Mouse (Mus musculus): ENCODE data around the gene Pdzd8.

Gene Pdzd8

DNA sequence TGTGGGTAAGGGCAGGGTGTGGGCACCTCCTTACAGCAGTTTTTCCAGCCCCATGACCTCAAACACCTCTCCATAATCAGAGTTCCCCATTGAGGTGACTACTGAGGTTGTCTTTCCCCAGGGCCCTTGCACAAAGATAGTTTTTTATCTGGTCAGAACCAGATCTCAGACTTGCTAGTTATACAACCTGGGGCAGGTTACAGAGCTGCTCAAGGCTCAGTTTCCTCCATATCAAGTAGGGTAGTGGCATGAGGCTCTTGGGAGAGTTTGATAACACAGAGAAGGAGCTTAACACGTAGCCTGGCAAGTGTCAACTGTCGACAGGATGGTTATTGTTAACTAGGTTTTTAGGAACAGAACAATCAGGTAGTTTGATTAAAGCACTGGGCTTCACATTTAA lies 9.3 kb upstream of the Pdzd8 start:
- DNase-seq (ENCODE audit: low spot score): no peak

DNA sequence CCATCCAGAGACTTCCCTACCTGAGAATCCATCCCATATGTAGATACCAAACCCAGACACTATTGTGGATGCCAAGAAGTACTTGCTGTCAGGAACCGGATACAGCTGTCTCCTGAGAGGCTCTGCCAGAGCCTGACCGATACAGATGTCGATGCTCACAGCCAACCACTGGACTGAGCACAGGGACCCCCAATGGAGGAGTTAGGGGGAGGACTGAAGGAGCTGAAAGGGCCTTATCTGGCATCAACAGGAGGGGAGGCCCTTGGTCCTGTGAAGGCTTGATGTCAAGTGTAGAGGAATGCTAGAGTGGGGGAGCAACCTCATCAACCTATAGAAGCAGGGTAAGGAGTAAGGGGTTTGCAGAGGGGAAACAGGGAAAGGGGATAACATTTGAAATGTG lies 7.2 kb upstream of the Pdzd8 start:
- no peak for DNase-seq (ENCODE audit: low spot score)

DNA sequence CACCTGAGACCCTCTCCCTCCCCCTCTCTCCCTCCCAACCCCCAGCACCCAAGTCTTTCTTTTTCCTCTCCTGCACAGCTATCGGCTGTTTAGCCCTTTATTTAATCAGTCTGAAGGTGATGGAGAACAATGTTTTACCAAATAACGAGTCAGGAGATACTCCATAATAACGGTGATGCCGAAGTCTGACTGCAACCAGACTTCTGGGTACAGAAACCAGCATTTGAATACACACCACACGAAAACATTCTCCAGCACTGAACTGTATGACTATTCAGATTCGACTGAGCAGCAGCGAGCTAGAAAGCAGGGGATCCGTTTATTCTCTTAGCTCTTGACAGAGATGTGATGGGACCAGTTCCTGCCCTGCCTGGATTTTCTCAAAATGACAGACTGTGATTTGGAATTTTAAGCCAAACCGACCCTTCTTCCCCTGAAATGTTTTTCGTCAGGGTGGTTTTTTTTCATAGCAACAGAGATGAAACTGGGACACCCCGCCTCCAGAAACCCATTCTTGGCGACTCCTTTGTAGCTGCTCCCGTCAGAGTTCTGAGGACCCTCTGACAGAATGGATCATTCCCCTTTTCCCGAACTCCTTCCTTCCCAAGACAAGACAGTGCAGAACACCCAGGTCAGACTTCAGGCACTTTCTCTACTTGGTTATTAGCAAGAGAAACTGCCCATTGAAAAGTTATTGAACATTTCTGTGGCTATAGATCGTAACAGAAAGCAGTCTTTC lies 5.7 kb upstream of the Pdzd8 start:
- no peak for DNase-seq (ENCODE audit: low spot score)

- no peak for DNase-seq (ENCODE audit: low spot score)
Observed at GRCm38 (mm10) chr19:59350273-59350903, 4.8 kb upstream of the Pdzd8 start.

DNA sequence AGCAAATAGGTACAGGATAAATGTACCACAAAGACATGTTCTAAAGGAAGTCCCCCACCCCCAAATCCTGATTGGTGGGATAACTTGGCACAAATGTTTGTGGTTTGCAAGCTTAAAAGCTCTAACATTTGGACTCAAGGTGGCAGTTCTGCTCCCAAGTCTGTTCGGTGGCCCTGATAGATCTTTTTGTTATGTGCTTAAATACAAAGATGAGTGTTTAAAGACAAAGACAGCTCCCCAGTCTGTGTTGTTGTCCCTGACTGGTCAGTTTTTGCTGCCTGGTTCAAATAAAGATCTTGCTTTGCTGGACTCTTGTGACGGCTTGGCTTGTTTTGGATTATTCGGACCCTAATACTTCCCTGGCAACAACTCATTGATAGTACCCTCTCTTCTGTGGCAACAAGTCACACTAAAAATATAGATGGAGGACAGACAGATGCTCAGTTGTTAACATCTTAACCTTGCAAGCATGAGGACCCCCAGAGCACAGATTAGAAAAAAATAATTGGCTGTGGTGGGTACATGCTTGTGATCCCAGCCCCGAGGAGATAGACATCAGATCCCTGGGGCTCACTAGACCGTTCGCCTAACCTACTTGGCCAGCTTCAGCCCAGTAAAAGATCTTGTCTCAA lies 3.9 kb upstream of the Pdzd8 start:
- DNase-seq (ENCODE audit: low spot score): no peak

GRCm38 (mm10) chr19:59346325-59346724 lies 745 bp upstream of the Pdzd8 start:
- no peak for DNase-seq (ENCODE audit: low spot score)

- no peak for DNase-seq (ENCODE audit: low spot score)
Observed at GRCm38 (mm10) chr19:59345081-59345657, 411 bp downstream of the Pdzd8 start.

DNA sequence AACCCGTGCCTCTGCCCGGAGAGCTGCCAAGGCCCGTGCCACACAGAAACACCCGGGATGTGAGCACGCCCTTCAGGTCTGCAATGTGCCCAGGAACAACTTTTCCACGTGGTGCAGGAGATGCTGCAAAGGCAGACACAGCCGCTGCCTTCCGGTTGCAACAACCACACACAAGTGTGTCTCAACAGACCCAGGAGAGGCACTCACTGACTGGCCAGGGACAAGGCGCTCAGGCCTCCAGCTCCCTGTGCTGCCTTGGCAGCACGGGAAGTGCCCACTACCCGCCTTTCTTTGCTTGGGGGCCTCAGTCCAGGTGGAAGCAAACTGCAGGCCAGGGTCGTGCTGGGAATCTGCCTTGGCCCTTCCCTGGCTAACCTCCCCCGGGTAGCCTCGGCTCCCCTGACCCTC lies 1.3 kb downstream of the Pdzd8 start:
- DNase-seq (ENCODE audit: low spot score): peak; percentile 48

GRCm38 (mm10) chr19:59342964-59343363 lies 2.6 kb downstream of the Pdzd8 start:
- DNase-seq (ENCODE audit: low spot score): no peak

DNA sequence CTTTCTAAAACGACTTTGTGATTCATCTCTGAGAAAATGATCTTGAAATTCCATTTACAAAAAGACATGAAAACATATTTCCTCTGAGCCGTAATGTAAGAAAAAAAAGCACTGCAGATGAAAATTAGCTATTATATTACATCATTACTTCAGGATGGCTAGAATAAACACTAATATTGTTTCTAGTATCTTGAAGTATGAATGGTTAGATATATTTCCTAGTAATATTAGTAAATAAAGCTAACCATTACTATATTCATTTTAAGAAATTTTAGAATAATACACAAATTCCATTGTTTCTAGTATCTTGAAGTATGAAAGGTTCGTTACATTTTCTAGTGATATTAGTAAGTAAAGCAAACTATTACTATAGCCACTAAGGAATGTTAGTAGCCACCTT lies 5.7 kb downstream of the Pdzd8 start:
- no peak for DNase-seq (ENCODE audit: low spot score)

DNA sequence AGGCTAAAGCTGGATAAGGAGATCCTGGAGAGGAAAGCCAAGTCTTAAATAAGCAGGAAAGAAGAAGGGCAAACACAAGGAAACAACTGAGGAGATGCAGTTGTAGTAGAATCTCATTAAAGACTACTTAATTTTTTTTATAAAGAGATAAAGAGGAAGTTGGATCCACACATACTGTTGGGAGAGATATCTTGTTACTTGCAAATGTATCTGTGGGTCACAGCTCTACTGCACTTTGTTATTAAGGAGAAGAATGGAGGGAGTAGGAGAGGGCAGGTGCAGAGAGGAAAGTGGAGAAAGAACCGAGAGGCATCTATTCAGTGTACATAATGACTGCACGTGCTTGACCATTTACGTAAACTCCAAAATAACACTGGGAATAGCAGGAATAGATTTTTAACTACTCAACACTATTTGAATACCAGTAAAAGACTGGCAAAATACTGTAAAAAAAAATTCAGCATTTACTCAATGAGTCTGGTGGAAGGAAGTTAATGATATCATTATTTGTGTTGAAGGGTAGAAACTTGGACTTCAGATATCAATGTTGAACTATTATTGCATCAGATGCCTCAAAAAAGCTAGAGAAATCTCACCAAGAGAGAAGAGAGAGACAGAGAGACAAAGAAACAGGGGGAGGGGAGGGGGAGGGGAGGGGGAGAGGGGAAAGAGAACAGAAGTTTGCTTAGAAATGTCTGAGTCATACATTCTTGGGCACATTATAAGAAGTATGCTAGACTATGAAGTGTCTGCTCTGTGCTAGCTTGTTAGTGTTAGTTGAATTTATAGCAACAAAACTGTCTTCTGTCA lies 7.5 kb downstream of the Pdzd8 start:
- no peak for DNase-seq (ENCODE audit: low spot score)

DNA sequence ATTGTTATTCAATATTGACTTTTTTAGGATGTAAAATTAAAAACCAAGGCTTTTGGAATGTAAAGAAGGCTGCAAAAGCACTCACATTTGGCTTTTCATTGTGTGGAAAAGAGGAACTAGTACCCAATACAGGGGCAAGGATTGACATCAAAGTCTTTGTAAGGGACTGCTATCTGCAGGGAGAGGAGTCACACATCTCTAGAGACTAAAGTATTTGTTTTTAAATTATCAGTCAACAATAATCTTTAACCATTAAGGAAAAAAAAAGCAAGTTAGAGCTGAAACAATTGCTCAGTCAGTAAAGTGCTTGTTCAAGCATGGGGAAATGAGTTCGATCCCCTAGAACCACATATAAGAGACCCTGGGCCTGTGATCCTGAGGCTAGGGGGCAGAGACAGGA lies 8.9 kb downstream of the Pdzd8 start:
- DNase-seq (ENCODE audit: low spot score): no peak

- DNase-seq (ENCODE audit: low spot score): no peak
Observed at GRCm38 (mm10) chr19:59330816-59331225, 14.8 kb downstream of the Pdzd8 start.

DNA sequence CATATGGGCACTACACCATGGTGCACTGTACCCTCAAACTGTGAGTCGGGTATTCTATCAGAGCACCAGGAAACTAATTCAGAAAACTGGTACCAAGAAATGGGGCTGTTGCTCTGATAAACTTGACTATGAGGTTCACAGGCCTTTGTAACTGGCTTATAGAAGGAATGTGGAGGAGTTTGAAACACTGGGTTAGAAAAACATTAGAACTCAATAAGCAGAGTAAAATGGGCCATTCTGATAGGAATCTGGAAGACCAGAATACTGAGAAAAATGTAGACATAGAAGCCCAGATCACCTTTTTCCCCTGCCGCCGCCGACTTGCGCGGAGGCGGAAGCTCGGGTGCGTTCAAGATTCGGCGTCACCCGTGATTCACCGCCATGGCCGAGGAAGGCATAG lies 23.6 kb downstream of the Pdzd8 start, which contains the start of gene Rps12-ps3:
Rps12-ps3 (plus strand) TSS at position 301 of the 400 bp plus-strand sequence.
- DNase-seq (ENCODE audit: low spot score): no peak

- DNase-seq (ENCODE audit: low spot score): peak; percentile 56
Observed at GRCm38 (mm10) chr19:59316571-59316970, 29.0 kb downstream of the Pdzd8 start.

GRCm38 (mm10) chr19:59315308-59315707 lies 30.3 kb downstream of the Pdzd8 start:
- no peak for DNase-seq (ENCODE audit: low spot score)

- DNase-seq (ENCODE audit: low spot score): no peak
Observed at GRCm38 (mm10) chr19:59292183-59292839, 53.3 kb downstream of the Pdzd8 start.

DNA sequence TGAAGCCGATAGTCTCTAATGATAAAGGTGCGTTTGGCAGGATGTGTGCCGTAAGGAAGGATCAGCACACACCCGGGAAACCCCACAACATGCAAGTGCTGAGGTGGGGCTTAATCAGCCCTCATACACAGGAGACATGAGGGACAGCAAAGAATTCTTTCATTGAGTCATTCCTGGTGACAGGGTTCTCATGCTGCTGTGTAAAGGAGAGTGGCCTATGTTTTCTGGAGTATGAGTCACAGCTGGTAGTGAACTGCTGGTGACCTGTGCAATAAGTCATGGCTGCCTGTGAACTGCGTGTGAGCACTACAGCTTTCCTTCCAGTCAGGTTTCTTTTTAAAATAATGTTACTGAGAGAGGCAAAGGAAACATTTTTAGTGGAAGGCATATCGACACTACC lies 55.8 kb downstream of the Pdzd8 start:
- DNase-seq (ENCODE audit: low spot score): no peak

GRCm38 (mm10) chr19:59289042-59289441 lies 56.5 kb downstream of the Pdzd8 start:
- no peak for DNase-seq (ENCODE audit: low spot score)

DNA sequence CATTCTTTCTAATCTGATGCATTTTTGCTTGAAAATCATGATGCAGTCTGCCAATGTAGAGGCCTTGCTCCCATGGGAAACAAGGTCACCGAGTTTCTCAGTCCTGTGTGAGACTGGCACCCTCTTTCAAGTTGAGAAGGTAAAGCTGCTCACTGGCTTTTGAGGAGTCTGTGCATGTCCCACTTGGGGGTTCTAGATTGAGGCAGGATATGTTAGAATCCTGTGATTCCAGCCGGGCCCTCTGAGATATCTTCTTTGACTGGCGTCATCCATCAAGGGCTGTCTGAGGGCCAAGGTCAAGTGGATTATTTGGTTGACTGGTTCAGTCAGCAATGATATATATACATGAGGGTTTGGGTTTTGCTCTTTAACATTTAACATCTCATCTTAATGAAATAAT lies 63.6 kb downstream of the Pdzd8 start:
- DNase-seq (ENCODE audit: low spot score): no peak

DNA sequence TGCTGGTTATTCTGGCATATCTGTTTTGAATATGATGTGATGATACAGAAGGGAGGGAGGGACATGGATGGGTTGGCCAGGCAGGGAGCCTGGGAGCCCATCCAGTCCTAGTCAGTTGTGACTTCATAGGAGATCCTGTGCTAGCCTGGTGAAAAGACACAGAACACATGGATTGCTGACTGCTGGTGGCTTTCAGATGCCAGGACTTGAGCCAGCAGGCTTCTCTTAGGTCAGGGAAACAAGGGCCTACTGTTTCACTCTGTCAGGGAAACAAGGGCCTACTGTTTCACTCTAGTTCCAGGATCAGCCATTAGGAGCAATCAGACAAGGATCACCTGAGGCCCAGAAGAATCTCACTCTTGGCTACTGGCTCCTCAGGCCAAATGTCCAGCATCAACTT lies 64.7 kb downstream of the Pdzd8 start:
- no peak for DNase-seq (ENCODE audit: low spot score)

DNA sequence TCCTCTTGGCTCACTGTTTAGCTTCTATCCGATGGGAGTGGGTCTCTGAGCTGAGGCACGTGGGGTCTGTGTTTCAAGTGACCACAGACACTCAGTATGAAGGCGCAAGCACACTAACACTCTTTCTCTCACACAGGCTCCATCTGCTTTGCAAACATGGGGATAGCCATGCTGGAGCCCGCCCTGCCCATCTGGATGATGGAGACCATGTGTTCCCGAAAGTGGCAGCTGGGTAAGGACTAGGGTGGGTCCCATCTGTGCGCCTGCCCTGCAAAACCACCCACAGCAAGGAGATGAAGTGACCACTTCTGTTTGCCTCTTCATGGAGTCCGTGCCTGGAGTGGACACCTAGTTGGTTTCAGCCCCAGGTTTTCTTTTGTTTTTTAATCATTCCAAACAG lies 69.2 kb downstream of the Pdzd8 start:
- no peak for DNase-seq (ENCODE audit: low spot score)
